9 mouse cellular contexts compared by ENCODE assay signal in genomic region chr15:84260123-84260822, GRCm38 (mm10). TPM values are rescaled to one million over a fixed set of nuclear protein-coding genes. Genes with fewer than 3 reads are reported as not detected.
DNase-seq lines count a peak whose midpoint lies in the region; ATAC-seq lines count a peak whose summit lies in the region.
"Had no signal": no experiment of that assay in that cellular context is flagged by ENCODE, and none has a peak within 500 bp of the region (broad histone marks: within the 10 kb centered on the region; RNA-seq: fewer than 3 reads in every experiment).

No protein-coding gene starts in this region.

- peak overlapping the region; percentile 39 for H3K9ac ChIP-seq in forebrain, embryonic 16.5 days (replicated peaks; ENCODE audit: low read depth, low read length)
- peak overlapping the region; percentile 22; the same call in 1 of the 2 replicates for H3K9ac ChIP-seq in hindbrain, embryonic 14.5 days
- H3K9ac ChIP-seq: limb, embryonic 12.5 days had no signal

- no peaks in the 10 kb centered on the region for H3K36me3 ChIP-seq in forebrain, embryonic 16.5 days (ENCODE audit: control insufficient read depth, insufficient read depth)
- H3K36me3 ChIP-seq in hindbrain, embryonic 14.5 days (replicated peaks; ENCODE audit: control insufficient read depth, insufficient read depth): no peaks in the 10 kb centered on the region
- peaks cover 82% of the 10 kb centered on the region for H3K36me3 ChIP-seq in megakaryocyte, embryonic 14.5 days (replicated peaks; ENCODE audit: low read length)
- H3K36me3 ChIP-seq: limb, embryonic 12.5 days had no signal

- no peaks in the 10 kb centered on the region; the same call in 1 of the 2 replicates for H3K27me3 ChIP-seq in forebrain, embryonic 16.5 days (replicated peaks; ENCODE audit: control insufficient read depth, insufficient read depth, low read length)
- H3K27me3 ChIP-seq in hindbrain, embryonic 14.5 days (ENCODE audit: control insufficient read depth, insufficient read depth, low read length): no peaks in the 10 kb centered on the region
- no peaks in the 10 kb centered on the region for H3K27me3 ChIP-seq in megakaryocyte, embryonic 14.5 days (replicated peaks)
- H3K27me3 ChIP-seq: limb, embryonic 12.5 days had no signal

- ATAC-seq in forebrain, embryonic 16.5 days: peak; percentile 79
- peak; percentile 78 for ATAC-seq in hindbrain, embryonic 14.5 days (ENCODE audit: low FRiP score)

- 15% methylated on average over 22 of the region's 22 CpGs for WGBS in forebrain, embryonic 16.5 days
- 18% methylated on average over 22 of the region's 22 CpGs for WGBS in hindbrain, embryonic 14.5 days

- peaks cover 12% of the 10 kb centered on the region for H3K4me1 ChIP-seq in forebrain, embryonic 16.5 days (replicated peaks; ENCODE audit: control insufficient read depth, insufficient read depth, low read length)
- H3K4me1 ChIP-seq in hindbrain, embryonic 14.5 days (replicated peaks; ENCODE audit: control insufficient read depth, insufficient read depth, low read length): peaks cover 12% of the 10 kb centered on the region; the same call in 1 of the 2 replicates
- H3K4me1 ChIP-seq in megakaryocyte, embryonic 14.5 days: peaks cover 100% of the 10 kb centered on the region

- peak overlapping the region; percentile 18 for H3K4me3 ChIP-seq in forebrain, embryonic 16.5 days (replicated peaks; ENCODE audit: low read length)
- no peak overlapping the region for H3K4me3 ChIP-seq in hindbrain, embryonic 14.5 days (replicated peaks; ENCODE audit: low read length)
- peak overlapping the region; percentile 93 for H3K4me3 ChIP-seq in megakaryocyte, embryonic 14.5 days (replicated peaks)
- H3K4me3 ChIP-seq: limb, embryonic 12.5 days had no signal

- peak; percentile 83 for DNase-seq in MN1 (ENCODE audit: low spot score)
- peak; percentile 57 for DNase-seq in cerebellum, adult 11-12 months
- DNase-seq in hindbrain, embryonic 14.5 days (ENCODE audit: low spot score): peak; percentile 93
- peak; percentile 70 for DNase-seq in left cerebral cortex, adult 11 months (ENCODE audit: low spot score)
- peak; percentile 87 to 89 for DNase-seq in right cerebral cortex, adult 2 months (ENCODE audit: low spot score in 2 of 2)
- peak; percentile 47 for DNase-seq in urinary bladder, adult 2 months (ENCODE audit: low spot score)

- peak overlapping the region; percentile 17 for H3K27ac ChIP-seq in forebrain, embryonic 16.5 days (ENCODE audit: low read length)
- H3K27ac ChIP-seq in hindbrain, embryonic 14.5 days: peak overlapping the region; percentile 77
- H3K27ac ChIP-seq: limb, embryonic 12.5 days had no signal

- H3K9me3 ChIP-seq in forebrain, embryonic 16.5 days (ENCODE audit: control insufficient read depth, low read length): no peaks in the 10 kb centered on the region
- no peaks in the 10 kb centered on the region for H3K9me3 ChIP-seq in hindbrain, embryonic 14.5 days (ENCODE audit: control insufficient read depth, low read length)
- no peaks in the 10 kb centered on the region for H3K9me3 ChIP-seq in megakaryocyte, embryonic 14.5 days
- H3K9me3 ChIP-seq: limb, embryonic 12.5 days had no signal

- H3K4me2 ChIP-seq in forebrain, embryonic 16.5 days (ENCODE audit: low read length): peak overlapping the region; percentile 40
- H3K4me2 ChIP-seq in hindbrain, embryonic 14.5 days (replicated peaks): peak overlapping the region; percentile 36
- H3K4me2 ChIP-seq: limb, embryonic 12.5 days had no signal

RNA-seq across cellular contexts. Expression of gene Parvb, which starts 28.4 kb away (rescaled TPM):
- 2.2 and 2.8 TPM in 2 replicates for polyA plus RNA-seq in forebrain, embryonic 16.5 days (2015; fragmentation: Nextera tagmentation; extraction: Ambion mirVana)
- polyA plus RNA-seq in hindbrain, embryonic 14.5 days (2014; fragmentation: Nextera tagmentation; extraction: Ambion mirVana): 4.1 and 5.1 TPM in 2 replicates
- 524 and 845 TPM in 2 replicates for polyA plus RNA-seq in megakaryocyte, embryonic 14.5 days (2012; ENCODE audit: insufficient read depth, low replicate concordance)
- 5.7 and 7.6 TPM in 2 replicates for polyA plus RNA-seq in urinary bladder, adult 2 months (2012; rRNA removed)

Comparison
In these comparisons a context has a peak if more than half of its experiments do, and no peak if none do; other contexts are left out.
1. RNA of gene Parvb, which starts 28.4 kb away (polyA plus RNA-seq): 524 to 845 TPM in megakaryocyte, embryonic 14.5 days; 5.7 to 7.6 TPM in urinary bladder, adult 2 months, 4.1 to 5.1 TPM in hindbrain, embryonic 14.5 days and 2.2 to 2.8 TPM in forebrain, embryonic 16.5 days; every median in the first group is over 10 times any median in the second.
2. Peak in every context shown above with its lines, with median percentiles within 50 percentile points of each other: DNase-seq.